In the genomic region with DNA sequence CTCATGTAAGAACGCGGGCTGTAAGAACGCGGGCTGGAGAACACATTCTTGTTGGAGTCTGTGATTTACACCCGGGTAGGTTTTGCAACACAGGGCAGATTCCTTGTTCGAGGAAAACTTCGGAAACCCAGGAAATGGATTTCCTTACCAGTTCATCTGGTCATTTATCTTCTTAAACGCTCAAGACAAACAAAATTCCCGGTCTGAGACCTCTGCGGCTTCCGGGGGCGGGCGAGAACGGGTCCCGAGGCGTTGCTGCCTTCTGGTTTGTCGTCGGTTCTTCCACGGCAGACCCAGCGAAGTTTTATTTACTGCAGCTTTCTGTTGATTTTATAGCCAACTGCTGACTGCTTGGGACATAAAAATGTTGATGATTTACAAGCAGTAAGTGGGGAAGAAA, we compare ENCODE assay signal across 18 mouse cellular contexts. TPM values are rescaled to one million over a fixed set of nuclear protein-coding genes. Genes with fewer than 3 reads are reported as not detected.
A peak's percentile ranks its signal among the peaks of the same experiment; 100 is the strongest.
DNase-seq lines count a peak whose midpoint lies in the region; ATAC-seq lines count a peak whose summit lies in the region.
"Had no signal": no experiment of that assay in that cellular context is flagged by ENCODE, and none has a peak within 500 bp of the region (broad histone marks: within the 10 kb centered on the region; RNA-seq: fewer than 3 reads in every experiment).

No protein-coding gene starts in this region.

- DNase-seq in heart, adult 11 months: peak; percentile 24
- no peak for DNase-seq in heart, embryonic 10.5 days (ENCODE audit: low spot score)
- DNase-seq in kidney, adult 18-20 months: peak; percentile 60
- DNase-seq in kidney, postnatal 25 days: peak; percentile 63 to 71
- no peak for DNase-seq in right cerebral cortex, postnatal 36 days (ENCODE audit: low spot score in 2 of 2)
- DNase-seq in heart, adult 18-20 months: no peak
- DNase-seq: cerebellum, adult 18-20 months; liver, embryonic 13.5 days; thymus, adult 2 months had no signal

- no peaks in the 10 kb centered on the region for H3K9me3 ChIP-seq in heart, embryonic 10.5 days
- no peaks in the 10 kb centered on the region for H3K9me3 ChIP-seq in stomach, embryonic 15.5 days
- no peaks in the 10 kb centered on the region for H3K9me3 ChIP-seq in midbrain, embryonic 15.5 days
- H3K9me3 ChIP-seq: hindbrain, embryonic 13.5 days; liver, embryonic 13.5 days; midbrain, embryonic 10.5 days had no signal

- H3K4me3 ChIP-seq in heart, embryonic 10.5 days: no peak overlapping the region
- no peak overlapping the region for H3K4me3 ChIP-seq in stomach, embryonic 15.5 days (replicated peaks)
- H3K4me3 ChIP-seq in midbrain, embryonic 15.5 days: no peak overlapping the region
- H3K4me3 ChIP-seq: hindbrain, embryonic 13.5 days; liver, embryonic 13.5 days; midbrain, embryonic 10.5 days; myocyte had no signal

- peaks cover 24% of the 10 kb centered on the region for H3K4me1 ChIP-seq in heart, embryonic 10.5 days
- H3K4me1 ChIP-seq in stomach, embryonic 15.5 days: no peaks in the 10 kb centered on the region
- no peaks in the 10 kb centered on the region for H3K4me1 ChIP-seq in midbrain, embryonic 15.5 days
- H3K4me1 ChIP-seq: hindbrain, embryonic 13.5 days; liver, embryonic 13.5 days had no signal

- 85% methylated on average over 20 of the region's 20 CpGs for WGBS in heart, embryonic 10.5 days
- WGBS in stomach, embryonic 15.5 days: 37% methylated on average over 20 of the region's 20 CpGs
- WGBS in midbrain, embryonic 15.5 days: 93% methylated on average over 20 of the region's 20 CpGs

- no peak overlapping the region for H3K27ac ChIP-seq in heart, embryonic 10.5 days
- H3K27ac ChIP-seq in stomach, embryonic 15.5 days: no peak overlapping the region
- no peak overlapping the region for H3K27ac ChIP-seq in midbrain, embryonic 15.5 days
- H3K27ac ChIP-seq: hindbrain, embryonic 13.5 days; liver, embryonic 13.5 days; midbrain, embryonic 10.5 days had no signal

- H3K9ac ChIP-seq in stomach, embryonic 15.5 days: no peak overlapping the region
- H3K9ac ChIP-seq in midbrain, embryonic 15.5 days: no peak overlapping the region
- H3K9ac ChIP-seq: hindbrain, embryonic 13.5 days; liver, embryonic 13.5 days had no signal

- H3K27me3 ChIP-seq in heart, embryonic 10.5 days (ENCODE audit: insufficient read depth, poor library complexity, severe bottlenecking): peaks cover 8% of the 10 kb centered on the region
- no peaks in the 10 kb centered on the region for H3K27me3 ChIP-seq in stomach, embryonic 15.5 days (replicated peaks)
- no peaks in the 10 kb centered on the region for H3K27me3 ChIP-seq in midbrain, embryonic 15.5 days (replicated peaks)

- H3K4me2 ChIP-seq in stomach, embryonic 15.5 days: peak overlapping the region; percentile 29; the same call in 1 of the 2 replicates
- no peak overlapping the region for H3K4me2 ChIP-seq in midbrain, embryonic 15.5 days
- H3K4me2 ChIP-seq: hindbrain, embryonic 13.5 days; liver, embryonic 13.5 days had no signal

- no peak for ATAC-seq in stomach, embryonic 15.5 days (ENCODE audit: insufficient read depth, low FRiP score, low read depth)
- ATAC-seq in midbrain, embryonic 15.5 days (replicated peaks): no peak

- H3K36me3 ChIP-seq in heart, embryonic 10.5 days: no peaks in the 10 kb centered on the region
- H3K36me3 ChIP-seq in stomach, embryonic 15.5 days: no peaks in the 10 kb centered on the region
- no peaks in the 10 kb centered on the region for H3K36me3 ChIP-seq in midbrain, embryonic 15.5 days (replicated peaks)
- H3K36me3 ChIP-seq: hindbrain, embryonic 13.5 days; liver, embryonic 13.5 days; midbrain, embryonic 10.5 days had no signal

RNA-seq across cellular contexts. Expression of a gene that starts 10.5 kb away (rescaled TPM):
- polyA plus RNA-seq in heart, embryonic 10.5 days (2016; fragmentation: Nextera tagmentation; extraction: Ambion mirVana): 0.05 TPM in 1 of 2 replicates, not detected in the other
- polyA plus RNA-seq in stomach, embryonic 15.5 days (2015; fragmentation: Nextera tagmentation; extraction: Ambion mirVana): not detected in 2 replicates
- polyA plus RNA-seq in midbrain, embryonic 15.5 days (2015; fragmentation: Nextera tagmentation; extraction: Ambion mirVana): not detected in 2 replicates
- total RNA-seq in heart, adult 18-20 months (2021): not detected
- total RNA-seq: gastrocnemius, postnatal 4 days; left cerebral cortex, postnatal 10 days had no signal
- polyA plus RNA-seq: brain, embryonic 14.5 days; heart, embryonic 16.5 days; hindbrain, embryonic 13.5 days; liver, embryonic 13.5 days; myocyte had no signal

Comparison
In these comparisons a context has a peak if more than half of its experiments do, and no peak if none do; other contexts are left out.
1. DNase-seq: peak in heart, adult 11 months (single experiment), kidney, adult 18-20 months (single experiment) and kidney, postnatal 25 days (2 of 2); none in heart, embryonic 10.5 days (single experiment), right cerebral cortex, postnatal 36 days (0 of 2) and heart, adult 18-20 months (0 of 2).